Mouse (Mus musculus): ENCODE measurements around the gene Ugt1a9.

- TF ChIP-seq CTCF (IDR thresholded peaks at IDR 0.05): no peak
- no peak for TF ChIP-seq EP300 (IDR thresholded peaks at IDR 0.05; ENCODE audit: insufficient read depth, low read depth, low read length)
- TF ChIP-seq POLR2A (IDR thresholded peaks at IDR 0.05; ENCODE audit: insufficient read depth, low read depth, low read length): no peak
Observed at GRCm38 (mm10) chr1:88094941-88095492, 24.4 kb downstream of the Ugt1a9 start, which contains the start of gene Ugt1a7c.
